Mouse (Mus musculus) layer of hippocampus, adult 2 months (tissue): Measurements from ENCODE around the gene Bicd2. TPM values are rescaled to one million over a fixed set of nuclear protein-coding genes. Genes with fewer than 3 reads are reported as not detected.

ENCODE experiments used
- DNase-seq, 2 experiments: peaks; one replicate each; pipeline ENCODE4 v3.0.0; 2022; ENCODE audit warnings: low spot score in 2 of 2
- H3K27ac ChIP-seq: fragments of 200-600 bp; 2 replicates; pipeline ENCODE4 v1.8.1; 2022
- H3K4me3 ChIP-seq: fragments of 200-600 bp; 2 replicates; pipeline ENCODE4 v1.8.1; 2022; ENCODE audit warnings: mild to moderate bottlenecking
- CTCF ChIP-seq: fragments of 200-600 bp; conservative IDR thresholded peaks from 2 replicates; pipeline ENCODE4 v1.8.1; 2022; ENCODE audit warnings: antibody characterized with exemption, mild to moderate bottlenecking, moderate library complexity
- long read RNA-seq, 2 experiments: library from polyadenylated mRNA; stranded (forward); transcript quantifications; one replicate each; pipeline ENCODE4 v2.0.0; 2021; ENCODE audit warnings: borderline mapping rate in 2 of 2
- total RNA-seq, 2 experiments: library from RNA; stranded (reverse); gene quantifications; 2 replicates each; pipeline ENCODE4 v1.2.3; 2021

Gene Bicd2
- total RNA-seq = 10 to 100 TPM; 55.2 to 55.3 TPM
- long read RNA-seq, experiment 1, full-length matches to known transcripts = 29 of 45 reads
- long read RNA-seq, experiment 1, partial matches to known transcripts = 7 of 45 reads
- long read RNA-seq, experiment 1, other reads (novel, unspliced or antisense) = 9 of 45 reads
- long read RNA-seq, experiment 2, full-length matches to known transcripts = 53 of 68 reads
- long read RNA-seq, experiment 2, partial matches to known transcripts = 8 of 68 reads
- long read RNA-seq, experiment 2, other reads (novel, unspliced or antisense) = 7 of 68 reads

GRCm38 (mm10) chr13:49341012-49341830 lies at the start of gene Bicd2:
TSS of gene Bicd2 (plus strand) at chr13:49341585.
- DNase-seq = peak; percentile 94 to 99
- H3K27ac ChIP-seq = peak within 1 kb of the TSS; percentile 91
- TF ChIP-seq CTCF = peak; percentile 58
- peak within 1 kb of the TSS; percentile 97 for H3K4me3 ChIP-seq

GRCm38 (mm10) chr13:49291949-49292348 lies 49.4 kb upstream of the Bicd2 start:
- H3K27ac ChIP-seq = no peak overlapping the region
- TF ChIP-seq CTCF = no peak
- no peak overlapping the region for H3K4me3 ChIP-seq
- DNase-seq = no peak

- TF ChIP-seq CTCF = no peak
- Histone ChIP-seq H3K4me3 (no peak overlapping the region), H3K27ac (no peak overlapping the region)
- no peak for DNase-seq
Measured at GRCm38 (mm10) chr13:49294108-49294507, 47.3 kb upstream of the Bicd2 start.

- H3K4me3 ChIP-seq = no peak overlapping the region
- TF ChIP-seq CTCF = no peak
- no peak overlapping the region for H3K27ac ChIP-seq
- no peak for DNase-seq
Measured at GRCm38 (mm10) chr13:49296270-49296669, 45.1 kb upstream of the Bicd2 start.

GRCm38 (mm10) chr13:49298514-49299381 lies 42.6 kb upstream of the Bicd2 start:
- H3K4me3 ChIP-seq = no peak overlapping the region
- TF ChIP-seq CTCF = no peak
- peak in 1 of 2 experiments; percentile 16 for DNase-seq
- no peak overlapping the region for H3K27ac ChIP-seq

GRCm38 (mm10) chr13:49300771-49301170 lies 40.6 kb upstream of the Bicd2 start:
- DNase-seq = no peak
- no peak overlapping the region for H3K4me3 ChIP-seq
- H3K27ac ChIP-seq = no peak overlapping the region
- no peak for TF ChIP-seq CTCF

- Histone ChIP-seq H3K4me3 (no peak overlapping the region), H3K27ac (peak overlapping the region; percentile 83)
- no peak for DNase-seq
- TF ChIP-seq CTCF = no peak
Measured at GRCm38 (mm10) chr13:49306771-49307310, 34.5 kb upstream of the Bicd2 start.

- no peak for DNase-seq
- TF ChIP-seq CTCF = no peak
- peak overlapping the region; percentile 83 for H3K27ac ChIP-seq
Measured at GRCm38 (mm10) chr13:49307311-49307969, 33.9 kb upstream of the Bicd2 start.

GRCm38 (mm10) chr13:49308206-49308605 lies 33.2 kb upstream of the Bicd2 start:
- H3K27ac ChIP-seq = peak overlapping the region; percentile 83
- TF ChIP-seq CTCF = no peak
- no peak for DNase-seq
- H3K4me3 ChIP-seq = no peak overlapping the region; the same call in 1 of the 2 replicates

More at GRCm38 (mm10) chr13:49307311-49307969, 33.9 kb upstream of the Bicd2 start:
- H3K4me3 ChIP-seq = no peak overlapping the region; the same call in 1 of the 2 replicates

- peak overlapping the region; percentile 83 for H3K27ac ChIP-seq
- H3K4me3 ChIP-seq = no peak overlapping the region
- DNase-seq = no peak
- no peak for TF ChIP-seq CTCF
Measured at GRCm38 (mm10) chr13:49308861-49309403, 32.5 kb upstream of the Bicd2 start.

GRCm38 (mm10) chr13:49309501-49309900 lies 31.9 kb upstream of the Bicd2 start:
- no peak overlapping the region for H3K4me3 ChIP-seq
- no peak for TF ChIP-seq CTCF
- DNase-seq = no peak
- no peak overlapping the region for H3K27ac ChIP-seq

- H3K27ac ChIP-seq = no peak overlapping the region
- DNase-seq = no peak
- no peak for TF ChIP-seq CTCF
Measured at GRCm38 (mm10) chr13:49311642-49312041, 29.7 kb upstream of the Bicd2 start.

More at GRCm38 (mm10) chr13:49311642-49312041, 29.7 kb upstream of the Bicd2 start:
- H3K4me3 ChIP-seq = no peak overlapping the region
